Mouse (Mus musculus) megakaryocyte-erythroid progenitor cell, adult 5-6 weeks (primary cell): Measurements from ENCODE around the gene Ak5. TPM values are rescaled to one million over a fixed set of nuclear protein-coding genes. Genes with fewer than 3 reads are reported as not detected.
A peak's percentile ranks its signal among the peaks of the same experiment; 100 is the strongest.

Experiments
- ATAC-seq: replicated peaks from 2 replicates; pipeline ENCODE4 v1.8.0; 2016; ENCODE audit warnings: mild to moderate bottlenecking, inconsistent platforms; ENCODE audit not compliant: severe bottlenecking, poor library complexity, low FRiP score, low TSS enrichment
- total RNA-seq, 2 experiments: library from RNA; stranded (forward) in 1 of 2; stranded (reverse) in 1 of 2; fragments of 200-1000, 215-1000 nt in 1 of 2; fragments of >200 nt in 1 of 2; fragmentation: Nextera tagmentation in 1 of 2; gene quantifications; 2 replicates each; pipeline ENCODE4 v1.2.3; 2014 to 2017

Ak5 gene
- total RNA-seq, 2 experiments from 2014 or later, result not detected

- no peak for ATAC-seq
Observed at GRCm38 (mm10) chr3:152492241-152492640, 175.9 kb downstream of the Ak5 start.

- no peak for ATAC-seq
Observed at GRCm38 (mm10) chr3:152490423-152490822, 177.7 kb downstream of the Ak5 start.

GRCm38 (mm10) chr3:152488964-152489363 lies 179.2 kb downstream of the Ak5 start:
- no peak for ATAC-seq

GRCm38 (mm10) chr3:152484206-152484605 lies 184.0 kb downstream of the Ak5 start:
- ATAC-seq, result no peak

GRCm38 (mm10) chr3:152483800-152484199 lies 184.4 kb downstream of the Ak5 start:
- no peak for ATAC-seq

- no peak for ATAC-seq
Observed at GRCm38 (mm10) chr3:152482182-152482581, 186.0 kb downstream of the Ak5 start.

GRCm38 (mm10) chr3:152480336-152480735 lies 187.8 kb downstream of the Ak5 start:
- no peak for ATAC-seq

- ATAC-seq, result peak; percentile 77
Observed at GRCm38 (mm10) chr3:152478599-152479435, 189.3 kb downstream of the Ak5 start.

GRCm38 (mm10) chr3:152477796-152478527 lies 190.2 kb downstream of the Ak5 start:
- peak; percentile 79 for ATAC-seq

GRCm38 (mm10) chr3:152475894-152476293 lies 192.3 kb downstream of the Ak5 start:
- ATAC-seq, result no peak

GRCm38 (mm10) chr3:152475278-152475669 lies 192.9 kb downstream of the Ak5 start:
- ATAC-seq, result no peak

GRCm38 (mm10) chr3:152474582-152475277 lies 193.4 kb downstream of the Ak5 start:
- ATAC-seq, result peak; percentile 42; the same call in 1 of the 2 replicates

- no peak for ATAC-seq
Observed at GRCm38 (mm10) chr3:152472676-152473075, 195.5 kb downstream of the Ak5 start.

GRCm38 (mm10) chr3:152470347-152470746 lies 197.8 kb downstream of the Ak5 start:
- ATAC-seq, result no peak

GRCm38 (mm10) chr3:152469423-152470200 lies 198.5 kb downstream of the Ak5 start:
- no peak for ATAC-seq

GRCm38 (mm10) chr3:152468569-152469041 lies 199.6 kb downstream of the Ak5 start:
- ATAC-seq, result no peak

GRCm38 (mm10) chr3:152468032-152468431 lies 200.1 kb downstream of the Ak5 start:
- ATAC-seq, result no peak

GRCm38 (mm10) chr3:152467312-152467711 lies 200.8 kb downstream of the Ak5 start:
- 0 out of 2 replicates have a peak, but pooled peaks have one; percentile 28 for ATAC-seq

- ATAC-seq, result peak; percentile 78
Observed at GRCm38 (mm10) chr3:152466849-152467248, 201.3 kb downstream of the Ak5 start.
